Mouse (Mus musculus) embryonic fibroblast, embryonic 13.5 days (primary cell): ENCODE data around the gene Olfr150.

ENCODE experiments used
- CTCF ChIP-seq: IDR thresholded peaks from 2 replicates; pipeline ENCODE4 v1.5.1; 2011; ENCODE audit warnings: mild to moderate bottlenecking, control low read depth, low read length, moderate library complexity, borderline replicate concordance; ENCODE audit not compliant: insufficient read depth
- POLR2A ChIP-seq: IDR thresholded peaks from 2 replicates; pipeline ENCODE4 v1.6.1; 2011; ENCODE audit warnings: low read depth, mild to moderate bottlenecking, control low read depth, low read length, moderate library complexity

DNA sequence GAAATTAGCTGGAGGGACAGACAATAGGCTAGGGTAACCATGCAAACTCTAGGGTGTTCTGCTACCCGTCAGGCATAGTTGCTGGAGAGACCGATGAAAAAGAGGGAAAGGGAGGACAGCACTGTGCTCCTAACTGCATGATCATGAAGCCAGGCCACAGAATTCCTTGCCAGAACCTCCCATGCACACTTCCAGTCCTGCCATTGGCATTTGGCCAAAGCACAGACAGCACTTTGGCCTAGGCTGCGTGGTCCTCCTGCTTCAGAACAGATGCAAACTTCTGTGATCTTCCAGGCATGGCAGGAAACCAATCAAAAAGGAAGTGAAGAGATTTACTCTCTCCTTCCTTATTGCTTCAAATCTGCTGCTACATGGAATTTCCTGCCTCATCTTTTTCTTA, 21.8 kb upstream of the Olfr150 start:
- TF ChIP-seq POLR2A (no peak), CTCF (no peak)
